In the genomic region with DNA sequence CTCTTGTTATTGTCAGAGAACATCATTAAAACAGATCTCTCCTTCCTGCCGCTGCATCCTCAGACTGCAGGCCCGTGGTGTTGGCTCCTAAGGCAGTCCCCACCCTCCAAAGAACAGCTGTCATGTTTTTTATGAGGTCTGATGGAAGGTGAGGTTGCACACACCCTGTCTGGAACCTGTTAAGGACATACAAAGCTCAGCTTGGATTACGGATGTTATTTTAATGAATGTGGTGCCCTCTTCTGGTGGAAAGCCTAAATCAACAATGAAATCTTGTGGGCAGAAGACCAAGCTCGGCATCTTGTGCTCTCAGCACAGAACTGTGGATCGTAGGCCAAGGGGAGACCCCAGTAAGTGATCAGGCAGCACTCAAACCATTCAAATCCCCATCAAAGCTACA, we compare ENCODE assay signal across 8 mouse cellular contexts.
DNase-seq lines count a peak whose midpoint lies in the region; ATAC-seq lines count a peak whose summit lies in the region.

No protein-coding gene starts in this region.

- no peak overlapping the region for H3K9ac ChIP-seq in heart, embryonic 12.5 days
- H3K9ac ChIP-seq in midbrain, embryonic 14.5 days (replicated peaks; ENCODE audit: low read length) = no peak overlapping the region

- 41% methylated on average over 5 of the region's 5 CpGs for WGBS in heart, embryonic 12.5 days
- WGBS in forebrain, embryonic 10.5 days = 43% methylated on average over 5 of the region's 5 CpGs
- WGBS in midbrain, embryonic 14.5 days = 27% methylated on average over 5 of the region's 5 CpGs

- H3K27ac ChIP-seq in heart, embryonic 12.5 days (ENCODE audit: poor library complexity, severe bottlenecking) = no peak overlapping the region
- no peak overlapping the region for H3K27ac ChIP-seq in forebrain, embryonic 10.5 days
- no peak overlapping the region for H3K27ac ChIP-seq in midbrain, embryonic 14.5 days (replicated peaks; ENCODE audit: low read depth, low read length)

- DNase-seq in heart, adult 11 months = peak; percentile 86
- peak; percentile 22 for DNase-seq in c-Kit-positive CD71-negative TER-119-negative erythroid progenitor cells, embryonic 14.5 days (ENCODE audit: low read depth)
- peak; percentile 28 for DNase-seq in forebrain, embryonic 10.5 days (ENCODE audit: extremely low spot score, low spot score)
- DNase-seq in hindlimb bud, embryonic 11.5 days (ENCODE audit: extremely low spot score, low read depth, low spot score) = peak; percentile 70
- peak; percentile 77 for DNase-seq in left cerebral cortex, adult 11 months (ENCODE audit: low spot score)
- peak; percentile 94 for DNase-seq in midbrain, embryonic 14.5 days
- peak; percentile 26 for DNase-seq in yolk sac, embryonic 10.5 days (ENCODE audit: low spot score)

- no peaks in the 10 kb centered on the region for H3K4me1 ChIP-seq in heart, embryonic 12.5 days (replicated peaks)
- peaks cover 5% of the 10 kb centered on the region; the same call in 1 of the 2 replicates for H3K4me1 ChIP-seq in forebrain, embryonic 10.5 days
- no peaks in the 10 kb centered on the region for H3K4me1 ChIP-seq in midbrain, embryonic 14.5 days (ENCODE audit: control insufficient read depth, insufficient read depth, low read length)

- H3K4me3 ChIP-seq in heart, embryonic 12.5 days = no peak overlapping the region
- no peak overlapping the region for H3K4me3 ChIP-seq in forebrain, embryonic 10.5 days
- H3K4me3 ChIP-seq in midbrain, embryonic 14.5 days (replicated peaks; ENCODE audit: low read depth, low read length) = no peak overlapping the region

- H3K36me3 ChIP-seq in heart, embryonic 12.5 days = no peaks in the 10 kb centered on the region
- H3K36me3 ChIP-seq in forebrain, embryonic 10.5 days (replicated peaks) = no peaks in the 10 kb centered on the region
- H3K36me3 ChIP-seq in midbrain, embryonic 14.5 days (ENCODE audit: control insufficient read depth, insufficient read depth, low read length) = no peaks in the 10 kb centered on the region

- ATAC-seq in heart, embryonic 12.5 days (ENCODE audit: insufficient number of reproducible peaks, low FRiP score) = no peak
- ATAC-seq in midbrain, embryonic 14.5 days (ENCODE audit: low FRiP score, low TSS enrichment) = peak; percentile 24; the same call in 1 of the 2 replicates

- H3K27me3 ChIP-seq in heart, embryonic 12.5 days (replicated peaks) = no peaks in the 10 kb centered on the region
- no peaks in the 10 kb centered on the region for H3K27me3 ChIP-seq in forebrain, embryonic 10.5 days (ENCODE audit: poor library complexity, severe bottlenecking)
- no peaks in the 10 kb centered on the region for H3K27me3 ChIP-seq in midbrain, embryonic 14.5 days (ENCODE audit: control insufficient read depth, insufficient read depth, low read length)

- H3K9me3 ChIP-seq in heart, embryonic 12.5 days (replicated peaks) = no peaks in the 10 kb centered on the region
- H3K9me3 ChIP-seq in forebrain, embryonic 10.5 days = no peaks in the 10 kb centered on the region
- no peaks in the 10 kb centered on the region for H3K9me3 ChIP-seq in midbrain, embryonic 14.5 days (ENCODE audit: control insufficient read depth, low read length)

- no peak overlapping the region for H3K4me2 ChIP-seq in heart, embryonic 12.5 days
- no peak overlapping the region for H3K4me2 ChIP-seq in midbrain, embryonic 14.5 days (ENCODE audit: low read length)

Comparison
In these comparisons a context has a peak if more than half of its experiments do, and no peak if none do; other contexts are left out.
1. DNase-seq: peak in every context shown above with its lines; median percentile 94 in midbrain, embryonic 14.5 days; 86 in heart, adult 11 months; 77 in left cerebral cortex, adult 11 months; 70 in hindlimb bud, embryonic 11.5 days; 28 in forebrain, embryonic 10.5 days; 26 in yolk sac, embryonic 10.5 days; 22 in c-Kit-positive CD71-negative TER-119-negative erythroid progenitor cells, embryonic 14.5 days.